Mouse (Mus musculus) limb, embryonic 11.5 days (tissue): Measurements from ENCODE around the gene Osbpl10. TPM values are rescaled to one million over a fixed set of nuclear protein-coding genes. Genes with fewer than 3 reads are reported as not detected.
"Not testable (repeated sequence)": the region's sequence is repeated elsewhere in the genome, so short reads cannot be mapped to it uniquely, and the experiment has no call there.

Source experiments
- ATAC-seq: fragments of 200-750 bp; cut with Nextera tagmentation; 2 replicates; pipeline ENCODE4 v1.8.0; 2017; ENCODE audit warnings: low read depth; ENCODE audit not compliant: insufficient number of reproducible peaks, low FRiP score, low TSS enrichment
- DNase-seq: peaks from one replicate; pipeline ENCODE4 v3.0.0-alpha.2; 2015; ENCODE audit warnings: low spot score
- H3K27ac ChIP-seq: fragments of 300-500 bp; sonication (generic); replicated peaks from 2 replicates; pipeline ENCODE4 v1.5.1; 2014; ENCODE audit warnings: low read depth, mild to moderate bottlenecking, low read length
- H3K27me3 ChIP-seq: fragments of 300-500 bp; sonication (generic); 2 replicates; pipeline ENCODE4 v1.6.1; 2014; ENCODE audit warnings: mild to moderate bottlenecking, low read length, mixed read lengths; ENCODE audit not compliant: control insufficient read depth, insufficient read depth
- H3K36me3 ChIP-seq: fragments of 300-500 bp; sonication (generic); 2 replicates; pipeline ENCODE4 v1.6.1; 2014; ENCODE audit warnings: mild to moderate bottlenecking, low read length, moderate library complexity, mixed read lengths; ENCODE audit not compliant: control insufficient read depth, insufficient read depth
- H3K4me1 ChIP-seq: fragments of 300-500 bp; sonication (generic); 2 replicates; pipeline ENCODE4 v1.6.1; 2014; ENCODE audit warnings: low read length, mixed read lengths; ENCODE audit not compliant: control insufficient read depth, insufficient read depth
- H3K4me2 ChIP-seq: fragments of 300-500 bp; sonication (generic); 2 replicates; pipeline ENCODE4 v1.6.1; 2014; ENCODE audit warnings: low read depth, mild to moderate bottlenecking, moderate library complexity; ENCODE audit not compliant: severe bottlenecking
- H3K4me3 ChIP-seq: fragments of 300-500 bp; sonication (generic); 2 replicates; pipeline ENCODE4 v1.5.1; 2014; ENCODE audit warnings: low read depth, low read length
- H3K9ac ChIP-seq: fragments of 300-500 bp; sonication (generic); 2 replicates; pipeline ENCODE4 v1.6.1; 2014; ENCODE audit warnings: mild to moderate bottlenecking, low read length
- H3K9me3 ChIP-seq: fragments of 300-500 bp; sonication (generic); 2 replicates; pipeline ENCODE4 v1.6.1; 2016; ENCODE audit warnings: low read length; ENCODE audit not compliant: control insufficient read depth
- WGBS: fragments of 180-500 bp; shearing (Covaris S2); extraction: QIAGEN DNeasy Blood & Tissue Kit; methylation state at CpG from one replicate; pipeline ENCODE4 v1.1.7; 2014; 5-methylcytosine and 5-hydroxymethylcytosine counted together
- polyA plus RNA-seq: library from polyadenylated mRNA; unstranded; fragments of >200 nt; fragmentation: Nextera tagmentation; extraction: Ambion mirVana; gene quantifications from 2 replicates; pipeline ENCODE4 v1.2.1, GENCODE M21; 2014

The Osbpl10 gene
- polyA plus RNA-seq, 1 experiment from 2014 or later: 1.3 TPM

GRCm38 (mm10) chr9:115261896-115262295, 283.5 kb downstream of the Osbpl10 start:
- H3K4me2 ChIP-seq: no peak overlapping the region
- H3K9me3 ChIP-seq: no peaks in the 10 kb centered on the region
- no peak overlapping the region for H3K4me3 ChIP-seq
- ATAC-seq: no peak
- 63% methylated on average over 5 of the region's 5 CpGs for WGBS
- no peaks in the 10 kb centered on the region for H3K27me3 ChIP-seq
- no peaks in the 10 kb centered on the region for H3K4me1 ChIP-seq
- DNase-seq: no peak
- H3K9ac ChIP-seq: no peak overlapping the region
- H3K36me3 ChIP-seq: peaks cover 7% of the 10 kb centered on the region; the same call in 1 of the 2 replicates
- H3K27ac ChIP-seq: no peak overlapping the region

- H3K9me3 ChIP-seq: no peaks in the 10 kb centered on the region
- no peak overlapping the region for H3K9ac ChIP-seq
- no peaks in the 10 kb centered on the region for H3K27me3 ChIP-seq
- H3K27ac ChIP-seq: no peak overlapping the region
- H3K4me2 ChIP-seq: no peak overlapping the region
- no peak for DNase-seq
- H3K36me3 ChIP-seq: peaks cover 5% of the 10 kb centered on the region
- H3K4me1 ChIP-seq: no peaks in the 10 kb centered on the region
- 90% methylated on average over 3 of the region's 3 CpGs for WGBS
- ATAC-seq: no peak
- H3K4me3 ChIP-seq: no peak overlapping the region
Observed at GRCm38 (mm10) chr9:115271556-115271955, 293.2 kb downstream of the Osbpl10 start.

- not testable (repeated sequence) for DNase-seq
Observed at GRCm38 (mm10) chr9:115272451-115272850, 294.1 kb downstream of the Osbpl10 start.

GRCm38 (mm10) chr9:115273095-115273649, 294.8 kb downstream of the Osbpl10 start:
- Histone ChIP-seq H3K9me3 (no peaks in the 10 kb centered on the region), H3K4me3 (no peak overlapping the region), H3K9ac (no peak overlapping the region), H3K27me3 (no peaks in the 10 kb centered on the region), H3K27ac (no peak overlapping the region), H3K4me2 (no peak overlapping the region), H3K4me1 (no peaks in the 10 kb centered on the region), H3K36me3 (peaks cover 7% of the 10 kb centered on the region)
- ATAC-seq: no peak
- 93% methylated on average over 7 of the region's 7 CpGs for WGBS
- DNase-seq: no peak

More at GRCm38 (mm10) chr9:115272451-115272850, 294.1 kb downstream of the Osbpl10 start:
- not testable (repeated sequence) for ATAC-seq, H3K4me1 ChIP-seq, H3K4me2 ChIP-seq, H3K36me3 ChIP-seq, H3K27me3 ChIP-seq, H3K27ac ChIP-seq, H3K9ac ChIP-seq, H3K4me3 ChIP-seq, H3K9me3 ChIP-seq
- WGBS: 80% methylated on average over 2 of the region's 5 CpGs

- DNase-seq: no peak
- no peaks in the 10 kb centered on the region for H3K4me1 ChIP-seq
- peaks cover 13% of the 10 kb centered on the region for H3K36me3 ChIP-seq
- WGBS: 76% methylated on average over 6 of the region's 6 CpGs
- H3K9ac ChIP-seq: no peak overlapping the region
- no peak overlapping the region for H3K27ac ChIP-seq
- ATAC-seq: no peak
- no peaks in the 10 kb centered on the region for H3K9me3 ChIP-seq
- H3K4me3 ChIP-seq: no peak overlapping the region
- no peaks in the 10 kb centered on the region for H3K27me3 ChIP-seq
- H3K4me2 ChIP-seq: no peak overlapping the region
Observed at GRCm38 (mm10) chr9:115274806-115275205, 296.4 kb downstream of the Osbpl10 start.

- Histone ChIP-seq H3K4me2 (no peak overlapping the region), H3K36me3 (peaks cover 13% of the 10 kb centered on the region), H3K9me3 (no peaks in the 10 kb centered on the region), H3K4me3 (no peak overlapping the region), H3K27ac (no peak overlapping the region), H3K27me3 (no peaks in the 10 kb centered on the region), H3K9ac (no peak overlapping the region), H3K4me1 (no peaks in the 10 kb centered on the region)
- ATAC-seq (no peak), DNase-seq (no peak)
- 100% methylated on average over 1 of the region's 1 CpGs for WGBS
Observed at GRCm38 (mm10) chr9:115278641-115279040, 300.3 kb downstream of the Osbpl10 start.

Other genes with a start within 250 kb of the Osbpl10 start
- 24.0 and 24.9 TPM in 2 replicates for gene Cmtm6, start 247.5 kb upstream of the Osbpl10 start, polyA plus RNA-seq
- 71.1 and 84.6 TPM in 2 replicates for gene Cmtm7, start 196.7 kb upstream of the Osbpl10 start, polyA plus RNA-seq
- 17.3 and 17.6 TPM in 2 replicates for gene Cmtm8, start 134.4 kb upstream of the Osbpl10 start, polyA plus RNA-seq
- 6.7 and 7.8 TPM in 2 replicates for gene Gpd1l, start 44.6 kb upstream of the Osbpl10 start, polyA plus RNA-seq
- 365 and 432 TPM in 2 replicates for gene Rps27rt, start 4.2 kb downstream of the Osbpl10 start, polyA plus RNA-seq